12 mouse cellular contexts compared by ENCODE assay signal in genomic region chr7:66982084-66982483, GRCm38 (mm10).
"Had no signal": no experiment of that assay in that cellular context is flagged by ENCODE, and none has a peak within 500 bp of the region (broad histone marks: within the 10 kb centered on the region; RNA-seq: fewer than 3 reads in every experiment).

No protein-coding gene starts in this region.

- H3K4me1 ChIP-seq: limb, embryonic 12.5 days; liver, embryonic 13.5 days; lung, embryonic 15.5 days; midbrain, embryonic 12.5 days had no signal

- ATAC-seq: intestine, postnatal 0 days; liver, postnatal 0 days had no signal

- H3K4me3 ChIP-seq: limb, embryonic 12.5 days; liver, embryonic 13.5 days; lung, embryonic 15.5 days; midbrain, embryonic 12.5 days; myocyte had no signal

- H3K4me2 ChIP-seq: limb, embryonic 12.5 days; liver, embryonic 13.5 days; lung, embryonic 15.5 days; midbrain, embryonic 12.5 days had no signal

- H3K9ac ChIP-seq: limb, embryonic 12.5 days; liver, embryonic 13.5 days; liver, postnatal 0 days; lung, embryonic 15.5 days; midbrain, embryonic 12.5 days had no signal

- H3K9me3 ChIP-seq: limb, embryonic 12.5 days; liver, embryonic 13.5 days; lung, embryonic 15.5 days; midbrain, embryonic 12.5 days had no signal

- H3K27me3 ChIP-seq: limb, embryonic 12.5 days; liver, embryonic 13.5 days; lung, embryonic 15.5 days; midbrain, embryonic 12.5 days had no signal

- H3K27ac ChIP-seq: limb, embryonic 12.5 days; liver, embryonic 13.5 days; lung, embryonic 15.5 days; macrophage; midbrain, embryonic 12.5 days had no signal

- DNase-seq: kidney, adult 8-10 months; kidney, postnatal 25 days; liver; liver, embryonic 13.5 days; liver, postnatal 0 days; lung, postnatal 14 days had no signal

- H3K36me3 ChIP-seq: limb, embryonic 12.5 days; liver, embryonic 13.5 days; lung, embryonic 15.5 days; midbrain, embryonic 12.5 days had no signal
